Mouse (Mus musculus): ENCODE results near the gene Gldn.

GRCm38 (mm10) chr9:54299389-54299788 lies 13.1 kb downstream of the Gldn start:
- TF ChIP-seq CTCF (IDR thresholded peaks at IDR 0.05; ENCODE audit: low read depth) = no peak
- TF ChIP-seq EP300 (IDR thresholded peaks at IDR 0.05; ENCODE audit: low read depth) = no peak

Data from heart, postnatal 0 days (tissue).